Mouse (Mus musculus) cerebellum, adult 9-11 months (tissue): ENCODE measurements around the gene Eif1.
"Not testable (repeated sequence)": the region's sequence is repeated elsewhere in the genome, so short reads cannot be mapped to it uniquely, and the experiment has no call there.

Experiments
- DNase-seq: peaks from one replicate; pipeline ENCODE4 v3.0.0; 2022

Eif1 gene

GRCm38 (mm10) chr11:100355151-100355951, 35.7 kb downstream of the Eif1 start:
- peak; percentile 77 for DNase-seq

GRCm38 (mm10) chr11:100355972-100356818, 36.5 kb downstream of the Eif1 start, which contains the start of gene Hap1:
Hap1 (minus strand) TSS chr11:100356128.
- peak; percentile 83 for DNase-seq

GRCm38 (mm10) chr11:100356819-100357211, 37.1 kb downstream of the Eif1 start:
- DNase-seq = peak; percentile 20

- DNase-seq = peak; percentile 39
Measured at GRCm38 (mm10) chr11:100357408-100357807, 37.7 kb downstream of the Eif1 start.

- DNase-seq = no peak
Measured at GRCm38 (mm10) chr11:100360175-100360574, 40.5 kb downstream of the Eif1 start.

GRCm38 (mm10) chr11:100361059-100361458, 41.4 kb downstream of the Eif1 start:
- DNase-seq = not testable (repeated sequence)

- peak; percentile 81 for DNase-seq
Measured at GRCm38 (mm10) chr11:100362209-100362978, 42.7 kb downstream of the Eif1 start.

GRCm38 (mm10) chr11:100362979-100363562, 43.4 kb downstream of the Eif1 start:
- peak; percentile 84 for DNase-seq

- no peak for DNase-seq
Measured at GRCm38 (mm10) chr11:100369145-100369544, 49.5 kb downstream of the Eif1 start.

- DNase-seq = peak; percentile 73
Measured at GRCm38 (mm10) chr11:100369822-100370221, 50.1 kb downstream of the Eif1 start.
